8 mouse cellular contexts compared by ENCODE assay signal in genomic region chr10:117708856-117709255, GRCm38 (mm10). TPM values are rescaled to one million over a fixed set of nuclear protein-coding genes. Genes with fewer than 3 reads are reported as not detected.
DNase-seq lines count a peak whose midpoint lies in the region; ATAC-seq lines count a peak whose summit lies in the region.

No protein-coding gene starts in this region.

- peaks cover 23% of the 10 kb centered on the region for H3K4me1 ChIP-seq in heart, embryonic 12.5 days (replicated peaks)
- H3K4me1 ChIP-seq in hindbrain, embryonic 12.5 days = peaks cover 18% of the 10 kb centered on the region
- H3K4me1 ChIP-seq in midbrain, embryonic 12.5 days = peaks cover 13% of the 10 kb centered on the region

- DNase-seq in heart, adult 9 months (ENCODE audit: low spot score in 2 of 2) = no peak
- DNase-seq in MEL-GATA-1-ER (ENCODE audit: extremely low read depth, low read depth) = peak; percentile 57
- no peak for DNase-seq in T-cell, adult 2 months (ENCODE audit: low spot score)
- no peak for DNase-seq in natural killer cell, adult 2 months (ENCODE audit: low spot score in 2 of 2)
- no peak for DNase-seq in embryo, embryonic 9.5 days (ENCODE audit: extremely low spot score)

- no peaks in the 10 kb centered on the region for H3K9me3 ChIP-seq in heart, embryonic 12.5 days (replicated peaks)
- H3K9me3 ChIP-seq in hindbrain, embryonic 12.5 days (replicated peaks) = no peaks in the 10 kb centered on the region
- no peaks in the 10 kb centered on the region for H3K9me3 ChIP-seq in midbrain, embryonic 12.5 days

- H3K27me3 ChIP-seq in heart, embryonic 12.5 days (replicated peaks) = no peaks in the 10 kb centered on the region
- H3K27me3 ChIP-seq in hindbrain, embryonic 12.5 days = no peaks in the 10 kb centered on the region
- no peaks in the 10 kb centered on the region for H3K27me3 ChIP-seq in midbrain, embryonic 12.5 days

- ATAC-seq in heart, embryonic 12.5 days (ENCODE audit: insufficient number of reproducible peaks, low FRiP score) = no peak
- no peak for ATAC-seq in hindbrain, embryonic 12.5 days (ENCODE audit: low FRiP score)
- no peak for ATAC-seq in midbrain, embryonic 12.5 days (ENCODE audit: low FRiP score, low read depth)

- H3K4me3 ChIP-seq in heart, embryonic 12.5 days = peak overlapping the region; percentile 95
- H3K4me3 ChIP-seq in hindbrain, embryonic 12.5 days = peak overlapping the region; percentile 12; the same call in 1 of the 2 replicates
- H3K4me3 ChIP-seq in midbrain, embryonic 12.5 days = peak overlapping the region; percentile 89

- 81% methylated on average over 9 of the region's 9 CpGs for WGBS in heart, embryonic 12.5 days
- 93% methylated on average over 9 of the region's 9 CpGs for WGBS in hindbrain, embryonic 12.5 days
- WGBS in midbrain, embryonic 12.5 days = 91% methylated on average over 9 of the region's 9 CpGs

- H3K9ac ChIP-seq in heart, embryonic 12.5 days = 0 out of 2 replicates have a peak overlapping the region, but pooled peaks have one; percentile 41
- no peak overlapping the region; the same call in none of the 2 replicates for H3K9ac ChIP-seq in hindbrain, embryonic 12.5 days
- no peak overlapping the region for H3K9ac ChIP-seq in midbrain, embryonic 12.5 days (replicated peaks)

- peaks cover 41% of the 10 kb centered on the region for H3K36me3 ChIP-seq in heart, embryonic 12.5 days
- H3K36me3 ChIP-seq in hindbrain, embryonic 12.5 days = peaks cover 29% of the 10 kb centered on the region
- H3K36me3 ChIP-seq in midbrain, embryonic 12.5 days = peaks cover 36% of the 10 kb centered on the region

- peak overlapping the region; percentile 87 for H3K4me2 ChIP-seq in heart, embryonic 12.5 days
- H3K4me2 ChIP-seq in hindbrain, embryonic 12.5 days (replicated peaks) = peak overlapping the region; percentile 68
- peak overlapping the region; percentile 72 for H3K4me2 ChIP-seq in midbrain, embryonic 12.5 days (replicated peaks)

- no peak overlapping the region for H3K27ac ChIP-seq in heart, embryonic 12.5 days (ENCODE audit: poor library complexity, severe bottlenecking)
- H3K27ac ChIP-seq in hindbrain, embryonic 12.5 days = no peak overlapping the region
- no peak overlapping the region for H3K27ac ChIP-seq in midbrain, embryonic 12.5 days (replicated peaks)

RNA-seq across cellular contexts. Expression of gene Mdm2, which starts 1.7 kb away (rescaled TPM):
- 55.7 and 57.4 TPM in 2 replicates for polyA plus RNA-seq in heart, embryonic 12.5 days (2016; fragmentation: Nextera tagmentation; extraction: Ambion mirVana)
- 69.2 and 77.3 TPM in 2 replicates for polyA plus RNA-seq in hindbrain, embryonic 12.5 days (2016; fragmentation: Nextera tagmentation; extraction: Ambion mirVana)
- polyA plus RNA-seq in midbrain, embryonic 12.5 days (2016; fragmentation: Nextera tagmentation; extraction: Ambion mirVana) = 74.5 and 83.8 TPM in 2 replicates

RNA-seq across cellular contexts. Expression of gene Slc35e3, which starts 37.3 kb away (rescaled TPM):
- 13.0 and 14.5 TPM in 2 replicates for polyA plus RNA-seq in heart, embryonic 12.5 days (2016; fragmentation: Nextera tagmentation; extraction: Ambion mirVana)
- polyA plus RNA-seq in hindbrain, embryonic 12.5 days (2016; fragmentation: Nextera tagmentation; extraction: Ambion mirVana) = 40.2 and 46.0 TPM in 2 replicates
- polyA plus RNA-seq in midbrain, embryonic 12.5 days (2016; fragmentation: Nextera tagmentation; extraction: Ambion mirVana) = 37.3 and 41.4 TPM in 2 replicates

Comparison
In these comparisons a context has a peak if more than half of its experiments do, and no peak if none do; other contexts are left out.
1. H3K4me3 ChIP-seq: peak in every context shown above with its lines; median percentile 95 in heart, embryonic 12.5 days; 89 in midbrain, embryonic 12.5 days; 12 in hindbrain, embryonic 12.5 days.